Mouse (Mus musculus) ES-E14 (cell line): ENCODE measurements around the gene Aff2.

Experiments used
- CHD2 ChIP-seq: IDR thresholded peaks from 2 replicates; pipeline ENCODE4 v1.6.1; 2014; ENCODE audit warnings: mild to moderate bottlenecking, low read depth, low read length, inconsistent platforms
- HCFC1 ChIP-seq: IDR thresholded peaks from 2 replicates; pipeline ENCODE4 v1.6.1; 2012; ENCODE audit warnings: low read length, inconsistent platforms, borderline replicate concordance; ENCODE audit not compliant: insufficient read depth
- MAFK ChIP-seq: IDR thresholded peaks from 2 replicates; pipeline ENCODE4 v1.6.1; 2014; ENCODE audit warnings: mild to moderate bottlenecking, low read depth, low read length, inconsistent platforms; ENCODE audit not compliant: insufficient read depth
- ZC3H11A ChIP-seq: IDR thresholded peaks from 2 replicates; pipeline ENCODE4 v1.6.1; 2012; ENCODE audit warnings: low read depth, mild to moderate bottlenecking, inconsistent platforms, low read length, borderline replicate concordance
- ZNF384 ChIP-seq: IDR thresholded peaks from 2 replicates; pipeline ENCODE4 v1.6.1; 2012; ENCODE audit warnings: low read depth, low read length, inconsistent platforms

DNA sequence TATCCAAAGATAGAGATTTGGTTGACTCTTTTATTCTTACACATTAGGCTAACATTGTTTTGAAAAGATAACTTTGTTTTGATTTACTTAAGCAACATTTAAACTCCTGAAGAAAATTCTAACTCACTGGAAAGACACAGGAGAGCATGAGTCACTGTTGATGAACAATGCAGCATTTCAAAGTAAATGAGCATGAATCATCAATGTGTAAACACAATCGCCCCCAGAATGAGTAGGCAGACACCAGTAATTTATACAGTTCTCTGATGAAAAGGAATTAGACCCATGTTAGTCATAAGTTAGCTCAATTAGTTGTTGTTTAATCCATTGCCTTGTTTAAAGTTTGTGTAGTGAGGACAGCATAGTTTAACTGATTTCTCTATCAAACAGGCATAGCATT, 180.7 kb downstream of the Aff2 start:
- TF ChIP-seq MAFK (no peak), ZNF384 (no peak), CHD2 (no peak), HCFC1 (no peak), ZC3H11A (no peak)
